Mouse (Mus musculus): ENCODE results near the gene Sebox.

Sebox gene

GRCm38 (mm10) chr11:78536690-78537084, 33.4 kb downstream of the Sebox start:
- DNase-seq: no peak

- DNase-seq: no peak
Measured at GRCm38 (mm10) chr11:78540358-78540757, 37.1 kb downstream of the Sebox start.

- no peak for DNase-seq
Measured at GRCm38 (mm10) chr11:78544449-78545111, 41.3 kb downstream of the Sebox start.

GRCm38 (mm10) chr11:78545181-78545580, 41.9 kb downstream of the Sebox start:
- DNase-seq: no peak

- DNase-seq: no peak
Measured at GRCm38 (mm10) chr11:78547718-78548460, 44.6 kb downstream of the Sebox start.

- DNase-seq: no peak
Measured at GRCm38 (mm10) chr11:78549491-78549987, 46.3 kb downstream of the Sebox start.

- peak; percentile 99 for DNase-seq
Measured at GRCm38 (mm10) chr11:78550168-78551058, 47.2 kb downstream of the Sebox start, which contains the start of gene Tmem97. Gene Tmem97, minus strand, starts transcription at chr11:78550777.

- no peak for DNase-seq
Measured at GRCm38 (mm10) chr11:78551059-78551398, 47.8 kb downstream of the Sebox start.

Measured in retina, postnatal 1 day (tissue).